Mouse (Mus musculus) limb, embryonic 11.5 days (tissue): ENCODE measurements around the gene Dapp1. TPM values are rescaled to one million over a fixed set of nuclear protein-coding genes. Genes with fewer than 3 reads are reported as not detected.

ENCODE experiments used
- ATAC-seq: fragments of 200-750 bp; cut with Nextera tagmentation; 2 replicates; pipeline ENCODE4 v1.8.0; 2017; ENCODE audit warnings: low read depth; ENCODE audit not compliant: insufficient number of reproducible peaks, low FRiP score, low TSS enrichment
- DNase-seq: peaks from one replicate; pipeline ENCODE4 v3.0.0-alpha.2; 2015; ENCODE audit warnings: low spot score
- H3K27ac ChIP-seq: fragments of 300-500 bp; sonication (generic); replicated peaks from 2 replicates; pipeline ENCODE4 v1.5.1; 2014; ENCODE audit warnings: low read depth, mild to moderate bottlenecking, low read length
- H3K27me3 ChIP-seq: fragments of 300-500 bp; sonication (generic); 2 replicates; pipeline ENCODE4 v1.6.1; 2014; ENCODE audit warnings: mild to moderate bottlenecking, low read length, mixed read lengths; ENCODE audit not compliant: control insufficient read depth, insufficient read depth
- H3K36me3 ChIP-seq: fragments of 300-500 bp; sonication (generic); 2 replicates; pipeline ENCODE4 v1.6.1; 2014; ENCODE audit warnings: mild to moderate bottlenecking, low read length, moderate library complexity, mixed read lengths; ENCODE audit not compliant: control insufficient read depth, insufficient read depth
- H3K4me1 ChIP-seq: fragments of 300-500 bp; sonication (generic); 2 replicates; pipeline ENCODE4 v1.6.1; 2014; ENCODE audit warnings: low read length, mixed read lengths; ENCODE audit not compliant: control insufficient read depth, insufficient read depth
- H3K4me2 ChIP-seq: fragments of 300-500 bp; sonication (generic); 2 replicates; pipeline ENCODE4 v1.6.1; 2014; ENCODE audit warnings: low read depth, mild to moderate bottlenecking, moderate library complexity; ENCODE audit not compliant: severe bottlenecking
- H3K4me3 ChIP-seq: fragments of 300-500 bp; sonication (generic); 2 replicates; pipeline ENCODE4 v1.5.1; 2014; ENCODE audit warnings: low read depth, low read length
- H3K9ac ChIP-seq: fragments of 300-500 bp; sonication (generic); 2 replicates; pipeline ENCODE4 v1.6.1; 2014; ENCODE audit warnings: mild to moderate bottlenecking, low read length
- H3K9me3 ChIP-seq: fragments of 300-500 bp; sonication (generic); 2 replicates; pipeline ENCODE4 v1.6.1; 2016; ENCODE audit warnings: low read length; ENCODE audit not compliant: control insufficient read depth
- WGBS: fragments of 180-500 bp; shearing (Covaris S2); extraction: QIAGEN DNeasy Blood & Tissue Kit; methylation state at CpG from one replicate; pipeline ENCODE4 v1.1.7; 2014; 5-methylcytosine and 5-hydroxymethylcytosine counted together
- polyA plus RNA-seq: library from polyadenylated mRNA; unstranded; fragments of >200 nt; fragmentation: Nextera tagmentation; extraction: Ambion mirVana; gene quantifications from 2 replicates; pipeline ENCODE4 v1.2.1, GENCODE M21; 2014

Gene Dapp1
- polyA plus RNA-seq, 1 experiment from 2014 or later: 3.0 TPM

DNA sequence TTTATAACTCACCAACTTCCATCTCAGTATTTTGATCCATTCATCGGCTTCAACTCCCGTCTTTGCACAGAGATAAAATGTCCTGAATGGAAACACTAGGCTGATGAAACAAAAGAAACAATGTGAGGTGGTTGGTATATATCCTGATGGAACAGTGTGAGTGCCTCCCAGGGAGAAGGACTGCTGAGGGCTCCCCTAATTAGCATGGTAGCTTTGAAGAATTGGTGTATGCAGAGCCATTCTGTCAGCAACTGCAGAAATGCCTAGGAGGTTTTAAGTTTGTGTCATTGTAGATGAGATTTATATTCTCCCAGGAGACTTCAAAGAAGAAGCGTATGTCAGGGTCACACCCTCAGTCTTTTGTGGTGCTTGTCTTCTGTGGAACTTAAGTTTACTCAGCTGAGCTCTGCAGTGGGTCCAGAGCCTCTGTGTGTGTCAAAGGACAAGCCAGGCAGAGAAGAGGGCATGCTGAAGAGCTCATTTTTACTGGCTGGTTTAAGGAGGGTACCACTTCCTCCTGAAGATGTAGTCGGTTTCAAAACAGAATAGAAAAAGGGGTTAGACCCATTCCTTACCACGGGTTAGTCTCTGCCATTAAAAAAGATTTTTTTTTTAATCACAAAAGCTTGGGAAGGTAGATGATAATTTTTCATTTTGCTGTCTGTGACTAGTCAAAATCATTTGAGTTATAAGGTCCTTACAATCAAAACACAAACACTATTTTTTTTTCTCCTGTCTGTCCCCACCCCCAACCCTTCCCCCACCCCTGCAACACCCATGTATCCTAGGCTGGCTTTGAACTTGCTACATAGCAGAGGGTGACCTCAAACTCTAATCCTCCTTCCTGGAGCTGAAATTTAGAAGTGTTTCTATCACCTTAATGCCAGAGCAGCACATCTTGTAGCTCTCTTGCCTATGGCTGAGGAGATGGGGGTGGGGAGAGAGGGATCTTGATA is 45.5 kb downstream of the Dapp1 start:
- Histone ChIP-seq H3K9ac (no peak overlapping the region), H3K36me3 (no peaks in the 10 kb centered on the region), H3K4me3 (no peak overlapping the region), H3K9me3 (no peaks in the 10 kb centered on the region), H3K4me1 (no peaks in the 10 kb centered on the region), H3K4me2 (no peak overlapping the region), H3K27me3 (no peaks in the 10 kb centered on the region), H3K27ac (no peak overlapping the region)
- WGBS: 55% methylated on average over 5 of the region's 5 CpGs
- ATAC-seq: no peak
- no peak for DNase-seq

DNA sequence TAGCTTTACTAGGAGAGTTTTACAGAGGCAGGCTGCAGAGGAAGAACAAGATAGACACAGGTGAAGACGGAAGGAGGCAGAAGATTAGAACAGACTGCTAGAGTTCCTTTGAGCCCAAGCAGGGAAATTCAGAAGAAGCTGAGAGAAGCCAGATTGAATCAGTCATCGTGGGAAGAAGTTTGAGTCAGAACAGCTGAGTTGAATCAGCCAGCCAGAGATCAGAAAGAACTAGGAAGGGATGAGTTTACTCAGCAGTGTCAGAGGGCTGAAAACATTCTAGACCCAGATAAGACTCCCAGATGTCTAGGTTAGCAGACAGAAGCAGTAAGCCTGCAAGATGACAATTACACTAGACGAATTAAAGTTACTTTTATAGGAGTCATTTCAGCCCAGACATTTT is 47.4 kb downstream of the Dapp1 start:
- Histone ChIP-seq H3K27ac (no peak overlapping the region), H3K4me2 (no peak overlapping the region), H3K4me3 (no peak overlapping the region), H3K36me3 (no peaks in the 10 kb centered on the region; the same call in 1 of the 2 replicates), H3K27me3 (no peaks in the 10 kb centered on the region), H3K4me1 (no peaks in the 10 kb centered on the region), H3K9me3 (no peaks in the 10 kb centered on the region), H3K9ac (no peak overlapping the region)
- ATAC-seq: no peak
- WGBS: 76% methylated on average over 3 of the region's 3 CpGs
- DNase-seq: no peak

DNA sequence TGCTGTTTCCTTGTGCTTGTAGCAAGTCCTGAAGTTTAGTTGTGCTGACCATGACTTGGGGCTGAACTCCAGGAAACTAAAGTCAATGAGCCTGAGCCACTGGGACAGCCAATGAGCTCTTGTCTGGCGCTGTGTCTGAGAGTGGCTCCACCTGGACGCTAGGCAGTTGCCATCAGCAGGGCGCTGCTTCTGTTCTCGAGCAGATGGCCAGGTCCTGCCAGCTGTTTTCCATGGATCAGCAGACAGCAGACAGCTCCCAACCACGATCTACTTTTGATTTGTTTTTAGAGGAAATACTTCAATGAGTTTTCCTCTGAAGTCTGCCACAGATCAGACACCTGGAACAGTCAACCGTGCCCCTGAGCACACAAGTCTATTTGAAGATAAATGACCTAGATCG is 48.6 kb downstream of the Dapp1 start:
- Histone ChIP-seq H3K27ac (no peak overlapping the region), H3K4me2 (no peak overlapping the region), H3K9ac (no peak overlapping the region), H3K4me1 (no peaks in the 10 kb centered on the region), H3K36me3 (no peaks in the 10 kb centered on the region; the same call in 1 of the 2 replicates), H3K9me3 (no peaks in the 10 kb centered on the region), H3K27me3 (no peaks in the 10 kb centered on the region), H3K4me3 (no peak overlapping the region)
- DNase-seq: no peak
- no peak for ATAC-seq
- WGBS: 67% methylated on average over 7 of the region's 7 CpGs

DNA sequence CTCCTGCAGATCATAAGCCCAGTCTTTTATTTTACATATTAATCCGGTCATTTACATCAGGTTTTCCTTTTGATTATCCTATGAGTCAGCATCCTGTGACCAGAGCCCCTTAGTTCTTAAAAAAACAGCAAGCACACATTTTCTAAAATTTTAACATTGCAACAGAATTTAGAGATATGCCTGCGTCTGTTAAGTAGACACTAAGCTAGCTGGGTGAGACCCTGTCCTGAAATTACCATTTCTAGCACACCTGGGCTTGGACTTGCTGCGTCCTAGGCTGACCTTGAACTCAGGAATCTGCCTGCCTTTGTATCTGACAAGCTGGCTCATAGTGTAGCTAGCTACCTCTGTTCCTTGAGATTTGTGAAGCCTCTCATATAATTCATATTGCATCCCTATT is 51.4 kb downstream of the Dapp1 start:
- Histone ChIP-seq H3K4me2 (no peak overlapping the region), H3K4me3 (no peak overlapping the region), H3K27ac (no peak overlapping the region), H3K27me3 (no peaks in the 10 kb centered on the region), H3K4me1 (no peaks in the 10 kb centered on the region), H3K36me3 (peaks cover 6% of the 10 kb centered on the region; the same call in 1 of the 2 replicates), H3K9me3 (no peaks in the 10 kb centered on the region), H3K9ac (no peak overlapping the region)
- no peak for ATAC-seq
- DNase-seq: no peak
- 94% methylated on average over 3 of the region's 3 CpGs for WGBS

DNA sequence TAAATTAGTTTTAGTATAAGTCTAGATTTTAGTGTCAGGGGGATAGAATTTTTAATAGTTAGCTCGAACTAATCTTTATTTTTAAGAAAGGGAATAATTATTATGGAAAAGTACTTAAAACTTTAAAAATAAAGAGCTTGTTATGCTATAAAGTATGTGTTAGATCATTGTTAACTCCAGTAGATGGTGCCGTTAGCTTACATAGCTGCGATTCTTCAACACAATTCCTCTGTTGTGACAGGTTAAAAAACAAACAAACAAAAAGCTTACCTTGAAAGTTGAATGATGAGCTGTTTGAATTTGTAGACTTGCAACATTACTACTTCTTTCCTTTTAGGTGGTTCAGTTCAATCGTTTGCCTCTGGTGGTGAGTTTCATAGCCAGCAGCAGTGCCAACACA is 54.3 kb downstream of the Dapp1 start:
- WGBS: 91% methylated on average over 4 of the region's 4 CpGs
- H3K4me3 ChIP-seq: no peak overlapping the region
- no peak for DNase-seq
- no peak for ATAC-seq
- no peak overlapping the region for H3K4me2 ChIP-seq
- peaks cover 6% of the 10 kb centered on the region; the same call in 1 of the 2 replicates for H3K36me3 ChIP-seq
- H3K27ac ChIP-seq: no peak overlapping the region
- no peaks in the 10 kb centered on the region for H3K4me1 ChIP-seq
- no peak overlapping the region for H3K9ac ChIP-seq
- no peaks in the 10 kb centered on the region for H3K27me3 ChIP-seq
- H3K9me3 ChIP-seq: no peaks in the 10 kb centered on the region

DNA sequence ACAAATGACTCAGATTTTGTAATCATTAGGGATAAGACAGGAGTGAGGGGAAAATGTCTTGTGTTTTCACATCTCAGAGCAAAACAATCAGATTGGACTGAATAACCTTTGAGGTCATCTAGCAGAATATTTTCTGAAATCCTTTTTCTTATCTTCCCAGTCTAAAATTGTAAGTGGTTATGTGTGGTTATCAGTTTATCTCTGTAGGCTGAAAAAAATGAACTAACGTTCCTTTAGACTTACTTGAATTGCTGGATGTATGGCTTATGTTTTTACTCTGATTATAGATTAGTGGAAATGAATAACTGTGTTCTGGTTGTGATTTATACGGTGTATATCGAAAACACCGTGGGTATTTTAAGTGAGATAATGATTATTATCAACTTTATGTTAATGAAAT is 60.8 kb downstream of the Dapp1 start:
- H3K27me3 ChIP-seq: no peaks in the 10 kb centered on the region
- H3K4me3 ChIP-seq: no peak overlapping the region
- H3K4me2 ChIP-seq: no peak overlapping the region
- 92% methylated on average over 4 of the region's 4 CpGs for WGBS
- H3K9ac ChIP-seq: no peak overlapping the region
- H3K27ac ChIP-seq: no peak overlapping the region
- no peaks in the 10 kb centered on the region for H3K9me3 ChIP-seq
- no peak for ATAC-seq
- peaks cover 4% of the 10 kb centered on the region; the same call in 1 of the 2 replicates for H3K4me1 ChIP-seq
- H3K36me3 ChIP-seq: peaks cover 2% of the 10 kb centered on the region; the same call in 1 of the 2 replicates
- no peak for DNase-seq

DNA sequence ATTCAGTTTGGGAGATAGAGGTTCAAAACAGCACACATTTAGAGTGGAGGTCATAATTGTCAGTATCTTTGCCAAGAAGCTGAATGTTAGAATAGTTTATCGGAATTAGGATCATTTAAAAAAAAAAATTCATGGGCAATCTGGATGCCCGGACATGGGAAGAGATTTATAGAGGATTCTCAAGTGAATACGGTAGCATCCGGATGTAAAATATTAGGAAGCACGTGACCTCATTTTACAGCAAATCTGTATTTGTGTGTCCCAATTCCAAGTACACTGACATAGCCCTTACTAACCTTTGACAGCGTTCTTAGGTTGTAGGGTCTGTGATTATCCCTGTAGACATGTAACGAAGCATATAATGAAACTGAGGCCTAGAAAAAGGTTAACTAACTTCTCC is 61.9 kb downstream of the Dapp1 start:
- H3K9me3 ChIP-seq: no peaks in the 10 kb centered on the region
- peak overlapping the region; percentile 75; the same call in 1 of the 2 replicates for H3K4me3 ChIP-seq
- WGBS: 93% methylated on average over 7 of the region's 7 CpGs
- H3K4me2 ChIP-seq: peak overlapping the region; percentile 68
- ATAC-seq: no peak
- peaks cover 2% of the 10 kb centered on the region; the same call in 1 of the 2 replicates for H3K36me3 ChIP-seq
- no peak overlapping the region; the same call in 1 of the 2 replicates for H3K9ac ChIP-seq
- H3K27me3 ChIP-seq: no peaks in the 10 kb centered on the region
- H3K4me1 ChIP-seq: peaks cover 4% of the 10 kb centered on the region; the same call in 1 of the 2 replicates
- DNase-seq: no peak
- H3K27ac ChIP-seq: no peak overlapping the region

DNA sequence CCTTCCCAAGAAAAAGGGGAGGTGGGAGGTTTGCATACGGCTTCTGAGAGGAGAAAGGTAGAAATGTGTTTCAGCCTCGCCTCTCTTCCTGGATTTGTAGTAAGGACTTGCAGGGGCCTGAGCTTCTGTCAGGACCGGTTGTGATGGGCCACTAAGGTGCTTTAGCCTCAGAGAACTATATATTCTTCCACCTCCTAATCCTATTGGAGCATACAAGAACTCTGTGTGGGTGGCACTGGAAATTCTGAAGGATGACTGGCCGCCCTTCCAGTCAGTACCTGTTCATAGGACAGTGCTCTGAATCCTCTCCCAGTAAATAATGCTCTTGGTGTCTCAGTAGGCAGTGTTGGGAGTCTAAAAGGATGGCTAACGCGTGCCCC is 62.4 kb downstream of the Dapp1 start:
- Histone ChIP-seq H3K9me3 (no peaks in the 10 kb centered on the region), H3K4me2 (peak overlapping the region; percentile 68), H3K4me1 (peaks cover 4% of the 10 kb centered on the region; the same call in 1 of the 2 replicates), H3K27ac (no peak overlapping the region; the same call in 1 of the 2 replicates), H3K4me3 (peak overlapping the region; percentile 75), H3K36me3 (peaks cover 2% of the 10 kb centered on the region; the same call in 1 of the 2 replicates), H3K9ac (peak overlapping the region; percentile 47), H3K27me3 (no peaks in the 10 kb centered on the region)
- no peak for DNase-seq
- 17% methylated on average over 6 of the region's 6 CpGs for WGBS
- ATAC-seq: peak; percentile 29; the same call in 1 of the 2 replicates
